Mouse (Mus musculus): ENCODE measurements around the gene Gm10300. TPM values are rescaled to one million over a fixed set of nuclear protein-coding genes. Genes with fewer than 3 reads are reported as not detected.

Gm10300 gene
- under 1 TPM in 1 of 2 experiments, not detected in 1; 0.18 TPM for total RNA-seq (2021)
- long read RNA-seq, experiment 1, result 0 reads
- long read RNA-seq, experiment 2, result 0 reads

DNA sequence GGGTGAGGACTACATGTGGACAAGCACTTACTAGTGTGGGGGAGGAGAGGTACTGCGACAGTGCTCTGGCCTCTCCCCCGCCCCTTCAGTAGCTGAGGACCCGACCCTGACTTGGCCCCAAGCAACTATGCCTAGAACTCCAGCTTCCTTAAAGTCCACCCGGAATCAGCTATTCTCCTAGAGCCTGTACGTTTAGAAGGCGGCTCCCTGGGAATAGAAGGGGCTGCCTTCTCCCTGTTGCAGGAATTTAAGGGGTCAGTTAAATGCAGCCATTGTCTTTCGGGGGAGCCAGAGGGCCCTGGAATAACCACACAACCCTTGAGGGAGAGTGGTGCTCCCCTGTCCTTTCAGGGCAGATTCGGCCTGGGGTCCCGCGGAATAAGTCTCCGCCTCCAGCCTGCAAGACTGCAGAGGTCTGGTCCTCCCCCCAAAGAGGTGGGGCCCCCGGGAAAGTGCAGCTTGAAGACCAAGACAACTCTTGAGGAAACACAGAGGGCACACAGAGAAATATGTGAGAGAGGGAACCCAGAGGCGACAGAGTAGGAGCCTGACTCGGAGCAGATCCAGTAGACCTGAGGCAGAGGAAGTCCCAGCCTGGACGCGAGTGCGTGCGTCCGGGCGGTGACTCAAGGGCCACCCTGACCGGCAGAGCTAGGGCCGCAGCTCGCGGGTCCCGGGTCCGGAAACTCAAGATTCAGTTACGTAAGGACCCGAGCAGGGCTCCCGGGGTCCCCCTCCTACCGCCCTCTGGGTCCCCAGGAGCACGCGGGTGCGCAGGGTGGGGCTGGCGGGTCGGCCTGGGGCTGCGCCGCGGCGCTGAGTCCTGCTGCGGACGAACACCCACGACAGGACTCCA, at the start of gene Gm10300:
TSS of gene Gm10300 (plus strand) at position 621 of the 856 bp plus-strand sequence.
- peak; percentile 41 for DNase-seq

GRCm38 (mm10) chr4:132025264-132025663, 49.2 kb upstream of the Gm10300 start:
- DNase-seq, result no peak

DNA sequence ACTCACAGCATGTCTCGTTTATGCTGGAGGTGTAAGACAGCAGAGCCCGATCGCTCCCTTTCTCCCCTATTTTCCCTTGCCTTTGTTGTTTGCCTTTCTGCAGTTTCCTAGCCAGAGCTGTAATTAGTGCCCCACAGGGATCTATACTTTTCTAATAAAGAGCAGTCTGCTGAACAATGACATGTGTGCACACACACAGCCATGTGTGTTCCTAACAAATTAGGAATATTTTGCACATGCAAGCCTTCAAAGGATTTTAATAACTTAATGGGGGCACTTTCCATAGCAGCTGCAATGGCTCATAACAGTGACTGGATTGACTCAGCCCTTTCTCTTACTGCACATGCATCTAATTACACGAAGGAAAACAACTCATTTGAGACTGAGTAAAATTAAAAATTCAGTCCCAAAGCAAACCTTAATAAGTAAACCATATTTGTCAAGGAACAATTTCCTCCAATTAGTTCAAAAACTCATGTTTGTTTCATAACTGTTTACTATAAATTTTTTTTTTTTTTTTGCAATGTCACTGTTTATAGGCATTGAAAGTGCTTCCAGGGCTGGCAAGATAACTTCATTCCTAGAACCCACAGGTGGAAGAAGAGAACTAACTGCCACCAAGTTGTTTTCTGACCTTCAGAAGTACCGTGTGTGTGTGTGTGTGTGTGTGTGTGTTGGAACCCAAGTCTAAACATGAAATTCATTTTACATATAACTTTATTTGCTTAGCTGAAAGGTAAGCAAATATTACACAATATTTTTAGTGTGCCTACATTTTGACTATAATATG, 48.6 kb upstream of the Gm10300 start:
- no peak for DNase-seq

GRCm38 (mm10) chr4:132027167-132027566, 47.3 kb upstream of the Gm10300 start:
- DNase-seq, result no peak

DNA sequence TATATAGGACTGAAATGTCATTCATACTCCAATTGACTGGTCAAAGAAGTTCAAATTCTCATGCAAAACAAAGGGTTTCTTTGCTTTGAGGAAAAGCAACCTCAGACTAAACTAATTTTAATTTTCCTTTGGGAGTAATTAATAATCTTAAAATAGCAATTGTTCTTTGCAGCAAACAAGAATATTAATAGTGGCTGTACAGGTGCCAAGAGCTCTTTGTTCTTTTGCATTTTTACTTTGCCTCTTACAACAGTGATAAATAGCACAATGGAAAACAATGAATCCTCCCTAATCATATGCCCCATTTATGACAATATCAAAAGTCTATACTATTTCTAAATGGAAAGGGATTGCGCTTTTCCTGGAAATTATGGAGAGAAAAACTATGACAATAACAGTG, 46.7 kb upstream of the Gm10300 start:
- DNase-seq, result no peak

- DNase-seq, result no peak
Measured at GRCm38 (mm10) chr4:132029851-132030741, 44.4 kb upstream of the Gm10300 start.

DNA sequence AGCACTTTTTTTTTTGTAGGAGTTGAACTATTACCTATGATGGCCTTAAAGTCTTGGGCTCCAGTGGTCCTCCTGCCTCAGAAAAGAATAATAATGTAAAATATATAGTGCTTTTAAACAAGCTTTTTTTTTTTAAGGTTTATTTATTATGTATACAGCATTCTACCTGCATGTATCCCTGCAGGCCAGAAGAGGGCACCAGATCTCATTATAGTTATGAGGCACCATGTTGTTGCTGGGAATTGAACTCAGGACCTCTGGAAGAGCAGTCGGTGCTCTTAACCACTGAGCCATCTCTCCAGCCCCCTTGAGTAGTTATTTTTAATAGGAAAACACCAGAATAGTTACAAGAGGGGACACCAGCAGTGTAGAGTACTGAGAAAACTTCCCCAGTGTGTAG, 41.3 kb upstream of the Gm10300 start:
- DNase-seq, result no peak

DNA sequence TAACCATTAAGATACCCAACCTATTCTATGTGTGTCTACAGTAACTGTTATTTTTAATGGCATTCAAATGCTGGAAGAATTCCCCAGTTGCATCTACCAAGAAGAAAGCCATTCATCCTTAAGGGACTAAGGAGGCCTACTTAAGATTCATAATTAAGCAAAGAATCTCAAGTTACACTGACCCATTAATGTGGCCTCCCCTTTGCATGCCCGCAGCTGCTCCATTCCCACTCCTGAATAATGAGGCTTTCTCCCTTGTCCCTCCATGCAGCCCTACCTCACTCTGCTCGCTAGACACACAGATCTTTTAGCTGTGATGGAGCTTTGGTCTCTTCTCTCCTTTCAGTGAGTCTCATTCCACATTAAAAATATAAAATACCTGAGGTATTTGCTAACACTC, 40.3 kb upstream of the Gm10300 start:
- DNase-seq, result no peak

DNA sequence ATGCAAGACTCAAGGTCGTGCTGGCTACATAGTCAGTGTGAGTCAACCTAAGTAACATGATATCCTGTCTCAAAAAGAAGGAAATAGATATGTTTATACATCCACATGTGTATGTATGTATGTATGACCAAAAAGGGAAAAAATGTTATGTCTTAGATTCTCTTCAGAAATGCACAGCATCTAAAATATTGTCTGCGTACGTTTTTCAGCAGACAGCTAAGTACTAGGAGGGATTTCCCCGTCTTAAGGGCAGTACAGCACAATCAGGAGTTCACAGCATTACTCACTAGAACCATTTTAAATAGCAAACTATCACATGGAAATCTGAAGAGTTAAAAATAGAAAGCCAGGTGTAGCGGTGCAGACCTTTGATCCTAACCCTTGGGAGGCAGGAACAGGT, 37.4 kb upstream of the Gm10300 start:
- no peak for DNase-seq

GRCm38 (mm10) chr4:132037991-132038390, 36.5 kb upstream of the Gm10300 start:
- DNase-seq, result no peak

DNA sequence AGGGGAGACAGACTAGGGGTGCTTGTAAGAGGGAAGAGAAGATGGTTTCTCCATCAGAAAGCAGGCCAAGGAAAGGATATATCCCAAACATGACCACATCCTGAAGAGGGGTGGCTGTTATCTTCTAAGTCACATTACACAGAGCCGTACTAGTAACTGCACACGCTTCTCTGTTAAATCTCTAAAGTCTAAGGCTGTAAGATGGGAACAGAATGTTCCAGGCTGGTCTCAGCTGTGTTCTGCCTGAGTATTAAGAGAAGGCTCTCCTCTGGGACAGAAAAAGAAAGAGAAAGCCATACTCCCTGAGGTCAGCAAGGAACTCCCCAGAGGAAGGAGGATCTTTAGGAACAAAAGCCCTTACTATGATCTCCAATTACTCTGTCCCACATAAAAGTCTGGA, 35.7 kb upstream of the Gm10300 start:
- no peak for DNase-seq

DNA sequence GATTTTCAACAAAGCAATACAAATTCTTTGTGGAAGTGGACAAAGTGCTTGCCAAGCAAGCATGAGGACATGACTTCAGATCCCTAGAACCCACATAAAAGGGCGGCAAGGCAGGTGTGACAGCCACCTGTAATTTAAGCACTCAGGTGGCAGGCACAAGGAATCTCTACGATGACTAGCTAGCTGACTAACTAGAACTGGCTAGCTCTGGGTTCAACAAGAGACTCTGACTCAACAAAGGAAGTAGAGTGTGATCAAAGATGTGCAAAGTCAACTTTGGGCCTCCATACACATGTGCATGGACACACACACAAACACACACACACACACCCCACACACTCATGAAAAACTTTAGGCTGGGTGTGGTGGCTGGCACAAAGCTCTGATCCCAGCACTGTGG, 35.0 kb upstream of the Gm10300 start:
- DNase-seq, result no peak

DNA sequence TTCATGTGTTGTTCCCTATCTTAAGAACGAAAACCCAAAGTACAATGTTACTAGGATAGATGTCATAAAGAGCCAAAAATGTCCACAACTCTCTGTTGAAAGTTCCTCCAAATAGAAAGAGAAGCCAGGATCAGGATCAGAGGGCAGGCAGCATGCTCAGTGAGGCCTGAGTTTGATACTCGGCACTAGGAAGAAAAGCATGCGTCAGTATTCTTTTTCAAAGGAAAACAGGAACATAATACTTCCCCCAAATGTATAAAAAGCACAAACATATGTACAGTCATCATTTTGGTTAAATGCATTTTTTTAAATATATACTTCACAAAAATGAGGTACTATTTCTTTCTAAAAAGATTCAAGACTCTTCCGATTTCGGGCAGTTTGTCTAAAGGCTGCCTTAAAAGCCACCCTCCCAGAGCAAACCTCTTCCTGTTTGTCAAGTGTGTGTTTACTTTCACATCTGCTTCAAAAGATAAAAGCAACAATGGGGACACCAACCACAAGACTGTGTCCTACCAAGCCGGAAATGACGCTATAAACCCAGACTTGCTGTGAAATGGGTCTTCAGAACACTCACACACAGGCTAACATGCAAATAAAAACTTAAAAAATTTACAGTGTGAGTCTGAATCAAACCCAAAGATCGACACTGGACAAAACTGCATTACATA, 34.4 kb upstream of the Gm10300 start:
- no peak for DNase-seq

- no peak for DNase-seq
Measured at GRCm38 (mm10) chr4:132041471-132042332, 32.8 kb upstream of the Gm10300 start.

DNA sequence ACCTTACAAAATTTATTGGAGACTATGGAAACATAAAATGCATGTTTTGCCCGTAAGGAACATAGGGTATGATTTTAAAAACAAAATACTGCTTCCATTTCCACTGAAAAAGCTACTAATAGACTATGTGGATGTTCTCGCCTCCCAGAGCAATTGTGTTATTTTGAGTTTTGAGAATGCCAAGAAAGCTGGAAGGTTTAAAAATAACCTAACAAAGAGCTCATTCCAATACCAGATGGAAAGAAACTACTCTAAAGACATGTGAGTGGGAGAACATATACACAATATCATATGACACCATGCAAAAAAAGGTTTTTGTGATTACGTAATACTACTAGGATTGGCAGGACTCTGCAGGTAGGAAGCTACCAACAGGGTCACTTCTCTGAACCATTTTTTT, 30.8 kb upstream of the Gm10300 start:
- no peak for DNase-seq

GRCm38 (mm10) chr4:132048011-132048991, 26.2 kb upstream of the Gm10300 start:
- peak; percentile 13 for DNase-seq

GRCm38 (mm10) chr4:132048995-132049404, 25.5 kb upstream of the Gm10300 start:
- DNase-seq, result peak; percentile 82

- DNase-seq, result no peak
Measured at GRCm38 (mm10) chr4:132049549-132050200, 24.8 kb upstream of the Gm10300 start.
